Mouse (Mus musculus): ENCODE measurements around the gene Pf4.

The Pf4 gene

GRCm38 (mm10) chr5:90771880-90772653 is at the start of gene Pf4:
Gene Pf4, plus strand, starts transcription at chr5:90772435.
- DNase-seq (ENCODE audit: low spot score in 2 of 2), result no peak

DNA sequence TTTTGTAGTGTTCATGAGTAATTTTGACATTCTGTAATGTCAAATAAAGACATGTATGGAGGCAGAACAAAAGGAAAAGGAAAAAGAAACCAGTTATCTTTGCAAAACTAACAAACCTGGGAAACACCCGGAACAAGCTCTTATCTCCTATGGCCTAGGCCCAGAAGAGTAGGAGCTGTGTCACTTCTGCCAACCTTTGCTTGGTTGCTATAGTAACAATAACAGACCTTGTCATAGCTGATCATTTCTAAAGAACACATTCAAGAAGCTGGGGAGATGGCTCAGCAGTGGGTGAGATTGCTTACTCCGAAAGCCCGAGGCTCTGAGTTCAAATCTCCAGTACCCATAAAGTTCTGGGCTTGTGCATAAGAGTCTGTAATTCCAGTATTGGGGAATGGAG is 49.6 kb upstream of the Pf4 start:
- DNase-seq (ENCODE audit: low spot score in 2 of 2), result no peak

GRCm38 (mm10) chr5:90728254-90728653 is 44.0 kb upstream of the Pf4 start:
- no peak for DNase-seq (ENCODE audit: low spot score in 2 of 2)

DNA sequence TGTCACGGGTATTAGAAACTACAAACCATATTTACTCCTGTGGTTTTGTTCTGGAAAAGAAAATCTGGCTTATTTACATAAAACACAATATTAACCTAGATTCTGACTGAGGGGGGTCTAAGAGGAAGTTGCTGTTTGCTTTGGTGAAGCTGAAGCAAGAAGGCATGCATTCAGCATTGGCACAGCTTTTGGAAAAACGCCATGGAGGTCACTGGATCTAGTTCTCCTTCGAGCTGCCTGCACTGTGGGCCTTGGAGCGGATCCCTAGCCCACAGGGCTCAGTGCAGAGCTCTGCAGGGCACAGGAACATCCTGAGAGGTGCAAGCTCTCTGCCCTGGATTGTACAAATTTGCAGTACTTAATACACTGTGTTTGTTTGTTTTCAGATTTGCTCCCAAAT is 40.8 kb upstream of the Pf4 start:
- DNase-seq (ENCODE audit: low spot score in 2 of 2), result no peak

DNA sequence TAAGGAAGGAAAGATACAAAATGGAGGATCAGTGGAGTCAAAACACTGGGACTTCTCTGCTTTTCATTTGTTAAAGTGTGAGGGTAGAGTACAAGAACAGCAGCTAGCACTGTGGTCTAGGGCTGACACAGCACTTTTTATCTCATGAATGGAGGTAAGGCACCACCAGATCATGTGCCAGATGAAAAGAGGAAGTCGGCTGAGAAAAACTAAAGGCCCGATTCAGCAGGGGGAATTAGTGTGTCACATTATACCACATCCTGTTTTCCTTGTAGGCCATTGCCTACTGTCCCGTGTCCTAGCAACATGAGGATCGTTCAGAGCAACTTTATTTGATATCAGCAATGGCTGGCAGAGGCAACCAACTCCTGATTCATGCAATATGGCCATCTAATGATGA is 30.2 kb upstream of the Pf4 start:
- no peak for DNase-seq (ENCODE audit: low spot score in 2 of 2)

DNA sequence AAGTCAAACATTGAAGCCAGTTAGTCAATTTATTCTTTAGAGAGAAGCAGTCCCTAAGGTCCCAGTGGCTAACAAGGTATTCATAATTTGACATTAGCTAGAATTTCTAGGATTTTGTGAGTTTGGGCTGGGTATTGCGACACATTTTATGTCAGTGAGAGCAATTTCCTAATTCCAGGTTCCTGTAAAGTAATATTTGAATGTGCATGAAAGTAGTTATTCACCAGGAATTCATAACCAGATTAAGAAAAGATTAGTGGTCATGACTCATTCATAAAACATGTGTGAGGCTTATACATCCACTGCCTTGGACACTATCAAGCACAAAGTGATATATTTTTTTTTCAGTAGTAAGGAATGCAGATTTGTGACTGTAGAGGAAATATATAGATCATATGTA is 18.3 kb upstream of the Pf4 start:
- no peak for DNase-seq (ENCODE audit: low spot score in 2 of 2)

DNA sequence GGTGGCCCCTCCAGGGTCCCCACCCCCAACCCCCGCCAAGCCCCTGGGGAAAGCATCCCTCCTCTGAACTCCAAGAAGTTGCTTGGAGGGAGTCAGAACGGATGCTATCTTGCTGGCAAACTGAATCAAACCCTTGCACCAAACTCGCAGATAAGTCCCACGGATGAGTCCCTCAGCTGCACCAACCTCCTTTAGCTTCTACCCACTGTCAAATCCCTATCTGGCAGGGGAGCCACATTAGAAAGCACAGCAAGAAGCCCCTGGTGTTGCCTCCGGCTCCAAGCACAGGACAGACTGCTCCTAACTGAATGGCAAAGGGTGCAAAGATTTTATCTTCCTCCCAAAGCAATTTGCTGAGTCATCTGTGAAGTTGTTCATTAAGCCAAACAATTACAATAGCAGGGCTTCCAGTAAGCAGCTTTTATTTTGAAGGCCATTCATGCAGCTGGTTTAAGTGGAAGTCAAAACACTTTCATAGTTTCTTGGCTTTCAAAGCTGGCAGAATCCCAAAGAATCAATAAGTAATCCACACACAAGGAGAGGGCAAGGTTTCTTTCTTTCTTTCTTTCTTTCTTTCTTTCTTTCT is 14.1 kb upstream of the Pf4 start:
- no peak for DNase-seq (ENCODE audit: low spot score in 2 of 2)

GRCm38 (mm10) chr5:90759077-90760065 is 12.9 kb upstream of the Pf4 start, which contains the start of gene Cxcl5:
Gene Cxcl5, plus strand, starts transcription at chr5:90759360.
- DNase-seq (ENCODE audit: low spot score in 2 of 2), result no peak

DNA sequence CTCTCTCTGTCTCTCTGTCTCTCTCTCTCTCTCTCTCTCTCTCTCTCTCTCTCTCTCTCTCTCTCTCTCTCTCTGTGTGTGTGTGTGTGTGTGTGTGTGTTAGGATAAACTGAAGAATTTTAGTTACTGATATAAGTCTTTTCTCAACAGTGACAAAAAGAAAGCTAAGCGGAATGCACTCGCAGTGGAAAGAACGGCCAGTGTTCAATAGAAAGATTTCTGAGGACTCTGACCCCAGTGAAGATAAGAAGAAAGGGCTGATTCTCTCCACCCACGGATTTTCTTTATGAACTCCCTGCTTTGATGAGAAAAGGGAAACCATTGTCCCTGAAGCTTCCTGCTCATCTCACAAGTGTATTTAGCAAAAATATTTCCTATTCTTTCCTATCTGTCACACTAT is 11.9 kb upstream of the Pf4 start:
- no peak for DNase-seq (ENCODE audit: low spot score in 2 of 2)

DNA sequence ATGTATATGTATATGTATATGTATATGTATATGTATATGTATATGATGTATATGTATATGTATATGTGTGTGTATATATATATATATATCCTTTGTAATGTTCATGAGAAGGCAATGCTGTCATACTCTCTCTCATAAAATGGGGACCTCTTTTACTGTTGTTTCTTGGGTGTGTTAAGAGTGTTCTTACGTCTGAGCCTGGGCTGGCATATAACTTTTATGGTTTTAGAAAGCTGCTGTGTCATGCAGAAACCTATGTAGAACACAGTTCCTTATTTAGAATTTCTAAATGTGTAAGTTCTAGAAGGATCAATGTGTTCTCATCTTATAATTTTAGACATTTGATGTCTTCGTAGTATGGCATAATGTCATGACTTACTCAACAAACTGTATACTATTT is 11.4 kb upstream of the Pf4 start:
- no peak for DNase-seq (ENCODE audit: low spot score in 2 of 2)

DNA sequence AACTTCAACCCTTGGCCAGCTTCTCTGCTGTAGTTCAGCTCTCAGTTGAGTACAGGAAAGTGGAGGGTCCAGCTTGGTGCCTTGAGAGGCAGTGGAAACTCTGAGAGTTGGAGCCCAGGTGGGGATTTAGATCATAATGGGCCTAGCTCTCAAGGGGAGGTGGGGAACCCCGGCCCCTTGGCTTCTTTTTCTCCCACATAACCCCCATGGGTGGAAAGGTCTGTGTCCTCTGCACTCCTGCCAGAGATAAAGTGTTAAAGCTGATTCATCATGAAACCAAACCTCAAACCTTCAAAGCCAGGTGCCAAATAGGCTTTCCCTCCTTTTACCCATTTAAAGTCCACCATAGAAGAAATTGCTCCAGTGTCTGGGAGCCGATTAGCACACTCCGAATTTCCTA is 10.4 kb upstream of the Pf4 start:
- DNase-seq (ENCODE audit: low spot score in 2 of 2), result no peak

GRCm38 (mm10) chr5:90763912-90764665 is 8.1 kb upstream of the Pf4 start:
- DNase-seq (ENCODE audit: low spot score in 2 of 2), result no peak

DNA sequence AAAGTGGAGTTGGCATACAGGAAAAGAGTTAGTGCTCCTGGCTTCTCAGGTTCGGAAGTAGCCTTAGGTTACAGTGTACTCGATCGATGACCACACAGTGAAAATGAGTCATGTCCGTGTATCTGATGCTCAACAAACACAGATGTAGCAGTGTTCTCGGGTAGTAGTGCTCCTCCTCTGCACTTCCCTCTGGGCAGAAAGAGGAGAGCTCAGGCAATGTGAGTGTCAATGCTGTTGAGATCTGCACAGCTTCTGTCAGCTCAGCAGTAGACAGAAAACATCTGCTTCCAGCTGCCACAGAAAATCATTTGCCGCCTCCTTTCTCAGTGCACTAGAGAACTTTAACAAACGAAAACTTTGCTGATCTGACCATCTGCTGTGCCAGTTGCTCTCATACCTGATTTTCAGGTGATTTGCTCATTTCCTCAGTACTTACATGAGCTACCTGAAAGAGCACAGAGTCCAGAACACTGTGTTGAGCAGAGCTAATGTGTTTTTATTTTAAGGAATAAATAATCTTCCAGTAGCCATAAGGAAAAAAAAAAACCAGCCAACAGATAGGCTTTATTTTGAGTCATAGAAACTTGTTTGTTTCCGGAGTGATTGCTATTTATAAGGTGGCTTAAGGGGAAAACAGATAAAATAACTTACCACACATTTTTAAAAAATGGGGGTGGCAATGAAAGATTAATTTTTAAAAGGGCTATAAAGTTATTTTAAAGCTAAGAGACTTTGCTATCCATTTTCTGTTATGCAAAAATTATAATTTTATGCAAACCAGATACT is 6.2 kb upstream of the Pf4 start:
- DNase-seq (ENCODE audit: low spot score in 2 of 2), result no peak

DNA sequence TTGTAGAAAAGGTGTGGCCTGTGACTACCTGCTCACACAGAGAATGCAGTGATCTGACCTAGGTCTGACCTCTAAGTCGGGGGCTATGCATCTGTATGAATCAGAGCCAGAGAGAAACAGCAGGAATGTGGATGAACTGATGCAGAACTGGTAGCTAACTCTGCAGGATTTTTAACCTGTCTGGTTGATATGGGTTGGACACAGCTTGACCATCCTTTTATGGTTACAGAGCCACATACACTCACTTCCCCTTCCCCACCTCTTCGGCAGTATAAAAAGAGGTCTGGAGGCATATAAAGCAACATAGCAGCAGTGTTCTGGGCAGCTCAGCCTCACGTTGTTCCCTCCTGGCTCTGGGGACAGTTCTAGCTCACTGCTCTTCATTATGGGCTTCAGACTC is 4.0 kb upstream of the Pf4 start, which contains the start of gene Ppbp:
Gene Ppbp (plus strand): TSS at position 301 of the 400 bp plus-strand sequence.
- no peak for DNase-seq (ENCODE audit: low spot score in 2 of 2)

DNA sequence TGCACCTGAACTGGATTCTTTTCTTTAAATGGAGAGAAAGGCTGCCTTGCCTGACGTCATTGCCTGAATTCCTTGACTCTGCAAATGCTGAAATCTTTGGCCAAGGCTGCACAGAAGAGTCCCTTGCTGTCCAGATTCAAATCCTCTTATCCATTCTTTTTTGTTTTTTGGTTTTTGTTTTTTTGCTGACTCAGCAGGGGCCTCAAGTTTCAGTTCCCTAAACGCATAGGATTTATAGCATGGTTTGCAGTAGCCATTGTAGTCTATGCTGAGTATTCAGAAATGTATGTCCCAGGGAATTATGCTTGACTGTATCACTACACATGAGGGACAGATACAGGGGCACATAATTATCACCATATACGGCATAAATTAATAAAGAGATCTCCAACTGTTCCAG is 866 bp upstream of the Pf4 start:
- no peak for DNase-seq (ENCODE audit: low spot score in 2 of 2)

- no peak for DNase-seq (ENCODE audit: low spot score in 2 of 2)
Measured at GRCm38 (mm10) chr5:90775562-90775961, 3.3 kb downstream of the Pf4 start.

- no peak for DNase-seq (ENCODE audit: low spot score in 2 of 2)
Measured at GRCm38 (mm10) chr5:90777621-90778020, 5.4 kb downstream of the Pf4 start.

GRCm38 (mm10) chr5:90778856-90779255 is 6.6 kb downstream of the Pf4 start:
- no peak for DNase-seq (ENCODE audit: low spot score in 2 of 2)

- no peak for DNase-seq (ENCODE audit: low spot score in 2 of 2)
Measured at GRCm38 (mm10) chr5:90783697-90784096, 11.5 kb downstream of the Pf4 start.

- no peak for DNase-seq (ENCODE audit: low spot score in 2 of 2)
Measured at GRCm38 (mm10) chr5:90785659-90786588, 13.7 kb downstream of the Pf4 start, which contains the start of gene Cxcl3. Gene Cxcl3, plus strand, starts transcription at chr5:90786103.
